Mouse (Mus musculus) limb, embryonic 13.5 days (tissue): Measurements from ENCODE around the gene Rftn2. TPM values are rescaled to one million over a fixed set of nuclear protein-coding genes. Genes with fewer than 3 reads are reported as not detected.
"Not testable (repeated sequence)": the region's sequence is repeated elsewhere in the genome, so short reads cannot be mapped to it uniquely, and the experiment has no call there.

Experiments used
- ATAC-seq: fragments of 200-750 bp; cut with Nextera tagmentation; 2 replicates; pipeline ENCODE4 v1.8.0; 2017; ENCODE audit warnings: low read depth, moderate number of reproducible peaks, moderate TSS enrichment; ENCODE audit not compliant: low FRiP score
- H3K27ac ChIP-seq: fragments of 300-500 bp; sonication (generic); 2 replicates; pipeline ENCODE4 v1.5.1; 2015; ENCODE audit warnings: inconsistent platforms, mild to moderate bottlenecking, moderate library complexity
- H3K27me3 ChIP-seq: fragments of 300-500 bp; sonication (generic); 2 replicates; pipeline ENCODE4 v1.6.1; 2015; ENCODE audit warnings: mild to moderate bottlenecking, inconsistent platforms
- H3K36me3 ChIP-seq: fragments of 300-500 bp; sonication (generic); 2 replicates; pipeline ENCODE4 v1.6.1; 2015; ENCODE audit warnings: inconsistent platforms, mild to moderate bottlenecking, moderate library complexity
- H3K4me1 ChIP-seq: fragments of 300-500 bp; sonication (generic); 2 replicates; pipeline ENCODE4 v1.6.1; 2015; ENCODE audit warnings: inconsistent platforms
- H3K4me2 ChIP-seq: fragments of 300-500 bp; sonication (generic); replicated peaks from 2 replicates; pipeline ENCODE4 v1.6.1; 2015; ENCODE audit warnings: inconsistent platforms, mild to moderate bottlenecking, moderate library complexity
- H3K4me3 ChIP-seq: fragments of 300-500 bp; sonication (generic); 2 replicates; pipeline ENCODE4 v1.5.1; 2015; ENCODE audit warnings: moderate library complexity, mild to moderate bottlenecking, inconsistent platforms
- H3K9ac ChIP-seq: fragments of 300-500 bp; sonication (generic); 2 replicates; pipeline ENCODE4 v1.6.1; 2015; ENCODE audit warnings: mild to moderate bottlenecking, inconsistent platforms
- H3K9me3 ChIP-seq: fragments of 300-500 bp; sonication (generic); 2 replicates; pipeline ENCODE4 v1.6.1; 2016; ENCODE audit warnings: inconsistent platforms
- WGBS: fragments of 180-500 bp; shearing (Covaris S2); methylation state at CpG from one replicate; pipeline ENCODE4 v1.1.7; 2015; 5-methylcytosine and 5-hydroxymethylcytosine counted together
- polyA plus RNA-seq: library from polyadenylated mRNA; unstranded; fragments of >200 nt; fragmentation: Nextera tagmentation; extraction: Ambion mirVana; gene quantifications from 2 replicates; pipeline ENCODE4 v1.2.1, GENCODE M21; 2015

Gene Rftn2
- polyA plus RNA-seq, 1 experiment from 2014 or later, result 37.0 TPM

DNA sequence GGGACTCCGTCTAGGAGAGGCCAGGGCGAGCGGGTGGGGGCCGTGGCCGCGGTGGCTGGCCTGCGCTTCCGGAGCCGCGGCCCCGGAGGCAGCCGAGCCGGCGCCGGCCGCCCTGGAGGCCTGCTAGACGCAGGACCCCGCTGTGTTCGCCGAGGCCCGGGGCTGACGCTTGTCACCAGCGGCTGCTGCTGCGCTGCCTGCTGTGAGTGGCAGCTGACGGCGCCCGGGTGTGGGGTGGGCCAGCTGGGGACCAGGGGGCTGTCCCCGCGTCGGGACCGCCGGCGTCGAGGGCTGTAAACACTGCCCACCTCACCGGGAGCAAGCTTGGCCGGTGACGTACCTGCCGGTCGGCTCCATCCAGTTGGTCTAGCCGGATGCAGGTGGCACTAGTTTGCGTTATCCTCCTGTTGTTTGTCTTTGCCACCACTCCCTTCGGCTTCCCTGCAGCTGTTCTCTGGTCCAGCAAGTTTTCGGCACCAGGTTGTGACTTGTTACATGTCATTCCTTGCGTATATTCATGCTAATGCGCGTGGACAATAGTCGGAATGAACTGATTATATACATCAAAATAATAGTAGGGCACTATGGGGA is 95.1 kb downstream of the Rftn2 start:
- Histone ChIP-seq H3K36me3 (peaks cover 9% of the 10 kb centered on the region), H3K9me3 (no peaks in the 10 kb centered on the region), H3K4me1 (peaks cover 16% of the 10 kb centered on the region), H3K4me3 (peak overlapping the region; percentile 99), H3K27me3 (no peaks in the 10 kb centered on the region), H3K27ac (peak overlapping the region; percentile 98), H3K4me2 (peak overlapping the region; percentile 73), H3K9ac (peak overlapping the region; percentile 99)
- under 1% methylated on average over 46 of the region's 47 CpGs for WGBS
- peak; percentile 88 for ATAC-seq

DNA sequence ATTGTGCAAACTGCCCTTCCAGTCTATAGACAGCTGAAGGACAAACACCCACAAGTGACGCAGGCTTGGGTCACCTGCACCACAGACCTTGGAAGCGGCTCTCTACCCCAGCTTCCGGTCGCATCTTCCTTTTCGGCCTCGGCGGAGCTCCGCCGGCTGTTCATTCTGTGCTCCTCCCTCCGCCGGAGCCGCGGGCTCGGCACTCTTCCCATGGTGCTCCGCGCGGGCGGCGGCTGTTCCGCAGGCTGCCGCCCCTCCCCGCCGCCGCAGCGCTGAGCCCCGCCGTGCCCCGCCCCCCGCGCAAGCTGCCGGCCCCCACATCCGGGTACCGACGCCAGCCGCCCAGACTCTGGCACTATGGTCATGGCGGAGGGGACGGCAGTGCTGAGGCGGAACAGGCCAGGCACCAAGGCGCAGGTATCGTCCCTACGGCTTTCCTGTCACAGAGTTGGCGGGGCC is 95.6 kb downstream of the Rftn2 start, which contains the start of gene Mob4:
Mob4 (plus strand) TSS at position 289 of the 459 bp plus-strand sequence.
- peaks cover 9% of the 10 kb centered on the region for H3K36me3 ChIP-seq
- H3K27ac ChIP-seq, result peak within 1 kb of the TSS; percentile 98
- peak within 1 kb of the TSS; percentile 73 for H3K4me2 ChIP-seq
- peak within 1 kb of the TSS; percentile 99 for H3K9ac ChIP-seq
- H3K9me3 ChIP-seq, result no peaks in the 10 kb centered on the region
- WGBS, result under 1% methylated on average over 42 of the region's 42 CpGs
- peak within 1 kb of the TSS; percentile 99 for H3K4me3 ChIP-seq
- H3K27me3 ChIP-seq, result no peaks in the 10 kb centered on the region
- ATAC-seq, result peak; percentile 95
- peaks cover 16% of the 10 kb centered on the region for H3K4me1 ChIP-seq

DNA sequence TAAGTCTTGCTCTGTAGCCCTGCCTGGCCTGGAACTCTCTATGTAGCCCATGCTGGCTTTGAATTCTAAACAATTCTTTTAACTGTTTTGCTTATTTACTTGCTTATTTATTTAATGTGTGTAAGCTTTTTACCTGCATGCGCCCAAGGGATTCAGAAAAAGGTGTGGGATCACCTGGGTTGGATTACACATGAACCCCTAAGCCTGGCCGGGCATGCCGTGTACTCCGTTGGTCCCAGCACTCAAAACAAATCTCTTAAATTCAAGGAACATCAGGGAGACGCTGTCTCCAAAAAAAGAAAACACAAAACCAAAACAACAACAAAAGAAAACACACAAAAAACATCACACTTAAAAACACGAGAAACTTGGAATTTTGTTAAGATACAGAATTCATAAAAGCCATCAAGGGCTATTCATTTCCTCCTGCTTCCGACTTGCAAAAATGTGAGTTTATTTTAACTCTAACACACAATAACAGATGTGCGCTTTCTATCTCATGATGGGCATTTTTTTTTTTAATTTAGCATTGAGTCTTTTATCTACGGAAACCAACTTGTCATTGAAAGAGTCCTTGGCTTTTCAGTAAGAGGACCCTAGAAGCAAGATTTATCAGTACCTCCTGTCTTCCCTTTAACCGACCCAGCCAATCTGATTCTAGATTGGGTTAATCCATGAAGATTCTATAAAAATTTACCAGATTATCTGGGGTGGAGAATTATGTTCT is 96.2 kb downstream of the Rftn2 start:
- H3K36me3 ChIP-seq, result peaks cover 3% of the 10 kb centered on the region; the same call in 1 of the 2 replicates
- H3K4me2 ChIP-seq, result peak overlapping the region; percentile 73
- H3K9me3 ChIP-seq, result no peaks in the 10 kb centered on the region
- peak overlapping the region; percentile 98 for H3K27ac ChIP-seq
- WGBS, result 69% methylated on average over 10 of the region's 10 CpGs
- peaks cover 16% of the 10 kb centered on the region for H3K4me1 ChIP-seq
- peak overlapping the region; percentile 99 for H3K4me3 ChIP-seq
- peak overlapping the region; percentile 99 for H3K9ac ChIP-seq
- ATAC-seq, result no peak
- H3K27me3 ChIP-seq, result no peaks in the 10 kb centered on the region

DNA sequence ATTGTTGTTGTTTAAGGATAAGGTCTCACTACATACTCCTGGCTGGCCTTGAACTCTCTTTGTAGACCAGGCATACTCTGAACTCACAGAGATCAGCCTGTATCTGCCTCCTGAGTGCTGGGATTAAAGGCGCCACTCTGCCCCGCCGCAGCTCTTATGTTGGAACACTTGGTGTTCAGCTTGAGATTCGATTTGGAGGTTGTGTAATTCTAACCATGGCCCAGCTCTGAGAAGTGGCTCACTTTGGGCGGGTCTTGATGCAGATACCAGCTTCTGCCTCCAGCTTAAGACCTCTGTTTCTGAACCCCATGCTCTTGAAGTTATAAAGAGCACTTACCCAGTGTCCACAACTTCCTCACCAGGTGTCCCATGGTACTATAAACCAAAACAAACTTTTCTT is 96.9 kb downstream of the Rftn2 start:
- H3K9ac ChIP-seq, result no peak overlapping the region
- WGBS, result 92% methylated on average over 5 of the region's 5 CpGs
- 0 out of 2 replicates have a peak overlapping the region, but pooled peaks have one; percentile 99 for H3K4me3 ChIP-seq
- no peak overlapping the region for H3K27ac ChIP-seq
- no peaks in the 10 kb centered on the region for H3K36me3 ChIP-seq
- no peak overlapping the region for H3K4me2 ChIP-seq
- H3K9me3 ChIP-seq, result no peaks in the 10 kb centered on the region
- no peak for ATAC-seq
- H3K27me3 ChIP-seq, result no peaks in the 10 kb centered on the region
- peaks cover 16% of the 10 kb centered on the region for H3K4me1 ChIP-seq

DNA sequence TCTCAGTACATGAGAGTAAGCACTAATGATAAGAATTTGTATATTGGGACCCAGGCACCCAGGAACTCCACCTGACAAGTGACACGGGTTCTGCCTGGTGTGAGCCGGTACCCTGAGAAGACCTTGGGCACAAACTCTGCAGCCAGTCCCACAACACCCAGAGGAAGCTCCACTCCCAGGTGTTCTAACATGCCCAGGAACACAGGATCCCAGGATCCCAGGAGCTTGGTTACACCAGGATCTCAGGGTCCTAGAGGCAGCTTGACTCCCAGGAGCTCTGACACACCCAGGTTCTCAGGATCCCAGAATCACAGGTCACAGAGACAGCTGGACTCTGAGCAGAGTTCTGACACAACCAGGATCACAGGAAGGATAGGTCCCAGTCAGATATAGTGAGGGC is 102.4 kb downstream of the Rftn2 start:
- not testable (repeated sequence) for H3K27me3 ChIP-seq, ATAC-seq, H3K9me3 ChIP-seq, H3K36me3 ChIP-seq, H3K9ac ChIP-seq, H3K4me3 ChIP-seq, H3K4me1 ChIP-seq, H3K27ac ChIP-seq, H3K4me2 ChIP-seq
- 92% methylated on average over 2 of the region's 2 CpGs for WGBS

DNA sequence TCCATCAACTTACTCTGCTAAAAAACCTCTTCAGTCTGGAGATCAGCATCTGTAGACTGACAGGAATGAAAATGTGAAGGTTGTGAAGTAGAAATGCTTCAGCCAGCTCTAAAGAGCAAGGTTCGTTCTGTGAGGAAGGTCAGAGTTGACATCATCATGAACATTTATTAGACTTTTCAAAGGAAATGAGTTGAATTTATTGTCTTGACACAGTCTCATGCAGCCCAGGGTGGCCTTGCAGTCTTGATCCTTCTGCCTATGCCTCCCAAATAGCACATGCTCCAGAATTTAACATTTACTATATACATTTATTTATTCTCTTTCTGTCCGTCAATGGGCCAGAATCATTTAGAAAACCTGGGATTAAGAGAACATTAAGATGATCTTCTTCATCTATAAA is 103.0 kb downstream of the Rftn2 start:
- Histone ChIP-seq H3K9ac (no peak overlapping the region), H3K4me1 (no peaks in the 10 kb centered on the region), H3K36me3 (no peaks in the 10 kb centered on the region), H3K4me2 (no peak overlapping the region), H3K27ac (no peak overlapping the region), H3K27me3 (no peaks in the 10 kb centered on the region), H3K4me3 (no peak overlapping the region), H3K9me3 (no peaks in the 10 kb centered on the region)
- 74% methylated on average over 2 of the region's 2 CpGs for WGBS
- ATAC-seq, result no peak

DNA sequence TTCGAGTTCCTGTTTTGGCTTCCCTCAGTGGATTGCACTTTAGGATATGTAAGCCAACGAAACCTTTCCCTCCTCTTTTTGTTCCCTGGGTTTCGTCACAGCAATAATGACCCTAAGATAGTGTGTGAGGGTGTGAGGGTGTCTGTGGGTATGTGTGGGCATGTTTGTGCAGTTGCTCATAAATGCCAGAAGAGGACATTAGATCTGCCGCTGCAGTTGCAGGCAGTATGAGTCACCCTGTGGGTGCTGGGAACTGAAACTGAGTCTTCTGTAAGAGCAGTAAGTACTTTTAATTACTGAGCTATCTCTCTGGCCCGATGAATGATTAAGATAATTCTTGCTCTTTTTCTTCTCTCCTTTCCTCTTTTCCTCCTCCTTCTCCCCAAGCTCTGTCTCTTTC is 103.5 kb downstream of the Rftn2 start:
- Histone ChIP-seq H3K4me3 (no peak overlapping the region), H3K9me3 (no peaks in the 10 kb centered on the region), H3K9ac (no peak overlapping the region), H3K27me3 (no peaks in the 10 kb centered on the region), H3K36me3 (no peaks in the 10 kb centered on the region), H3K4me2 (no peak overlapping the region), H3K27ac (no peak overlapping the region), H3K4me1 (no peaks in the 10 kb centered on the region)
- ATAC-seq, result no peak
- 86% methylated on average over 5 of the region's 5 CpGs for WGBS

Other genes starting within 250 kb of the Rftn2 start
- 385 and 392 TPM in 2 replicates for gene Sf3b1, start 199.3 kb downstream of the Rftn2 start, polyA plus RNA-seq
- gene Coq10b, start 174.0 kb downstream of the Rftn2 start, polyA plus RNA-seq, result 22.1 TPM in 2 replicates
- 382 and 414 TPM in 2 replicates for gene Hspe1, start 138.7 kb downstream of the Rftn2 start, polyA plus RNA-seq
- 332 and 346 TPM in 2 replicates for gene Hspd1, start 138.5 kb downstream of the Rftn2 start, polyA plus RNA-seq
- gene Mob4, start 95.6 kb downstream of the Rftn2 start, polyA plus RNA-seq, result 158 and 171 TPM in 2 replicates
- 2.5 and 2.7 TPM in 2 replicates for gene Mars2, start 10.4 kb upstream of the Rftn2 start, polyA plus RNA-seq
- 0.42 and 4.8 TPM in 2 replicates for gene Boll, start 136.7 kb upstream of the Rftn2 start, polyA plus RNA-seq
- gene Plcl1, start 179.1 kb upstream of the Rftn2 start, polyA plus RNA-seq, result 1.3 TPM in 2 replicates